Mouse (Mus musculus): ENCODE data around the gene Rcc2. TPM values are rescaled to one million over a fixed set of nuclear protein-coding genes. Genes with fewer than 3 reads are reported as not detected.

The Rcc2 gene
- polyA plus RNA-seq, 2 experiments: 16.5 to 50.3 TPM

- DNase-seq (ENCODE audit: low read depth in 3 of 3, low spot score in 3 of 3) (no peak), ATAC-seq (ENCODE audit: insufficient read depth) (no peak)
- H3K9me3 ChIP-seq (ENCODE audit: control insufficient read depth, low read length): no peaks in the 10 kb centered on the region
- H3K4me1 ChIP-seq (replicated peaks; ENCODE audit: control insufficient read depth in 2 of 2, insufficient read depth in 2 of 2, low read length in 1 of 2): peaks cover 59 to 62% of the 10 kb centered on the region in 2 experiments
- no peak overlapping the region for H3K4me2 ChIP-seq (ENCODE audit: low read depth)
- no peak overlapping the region for H3K9ac ChIP-seq (replicated peaks)
- no peaks in the 10 kb centered on the region for H3K36me3 ChIP-seq (replicated peaks; ENCODE audit: control insufficient read depth, insufficient read depth, low read depth)
- no peaks in the 10 kb centered on the region for H3K27me3 ChIP-seq (ENCODE audit: control insufficient read depth, insufficient read depth, low read length)
- H3K27ac ChIP-seq: no peak overlapping the region; the same call in 1 of the 2 replicates
- H3K4me3 ChIP-seq (ENCODE audit: insufficient read depth in 1 of 2, low read depth in 2 of 2, low read length in 2 of 2): no peak overlapping the region
- whole genome bisulfite sequencing (ENCODE audit: insufficient replicate concordance): 43% methylated on average over 7 of the region's 7 CpGs
- TF ChIP-seq CTCF (IDR thresholded peaks at IDR 0.05; ENCODE audit: low read depth) (no peak), EP300 (IDR thresholded peaks at IDR 0.05; ENCODE audit: low read depth) (no peak)
Measured at GRCm38 (mm10) chr4:140691481-140691880, 8.9 kb upstream of the Rcc2 start.

GRCm38 (mm10) chr4:140693513-140693912 is 6.8 kb upstream of the Rcc2 start:
- H3K4me3 ChIP-seq (ENCODE audit: insufficient read depth in 1 of 2, low read depth in 2 of 2, low read length in 2 of 2): no peak overlapping the region
- H3K9ac ChIP-seq (replicated peaks): no peak overlapping the region; the same call in 1 of the 2 replicates
- H3K27ac ChIP-seq: no peak overlapping the region
- no peaks in the 10 kb centered on the region for H3K36me3 ChIP-seq (replicated peaks; ENCODE audit: control insufficient read depth, insufficient read depth, low read depth)
- H3K27me3 ChIP-seq (ENCODE audit: control insufficient read depth, insufficient read depth, low read length): no peaks in the 10 kb centered on the region
- DNase-seq (ENCODE audit: low read depth in 3 of 3, low spot score in 3 of 3) (no peak), ATAC-seq (ENCODE audit: insufficient read depth) (no peak)
- no peaks in the 10 kb centered on the region for H3K9me3 ChIP-seq (ENCODE audit: control insufficient read depth, low read length)
- TF ChIP-seq EP300 (IDR thresholded peaks at IDR 0.05; ENCODE audit: low read depth): no peak
- TF ChIP-seq CTCF (IDR thresholded peaks at IDR 0.05; ENCODE audit: low read depth): no peak
- H3K4me2 ChIP-seq (ENCODE audit: low read depth): no peak overlapping the region
- H3K4me1 ChIP-seq (replicated peaks; ENCODE audit: control insufficient read depth in 2 of 2, insufficient read depth in 2 of 2, low read length in 1 of 2): peaks cover 56 to 60% of the 10 kb centered on the region in 2 experiments
- 23% methylated on average over 4 of the region's 4 CpGs for WGBS (ENCODE audit: insufficient replicate concordance)

- Histone ChIP-seq H3K36me3 (replicated peaks; ENCODE audit: control insufficient read depth, insufficient read depth, low read depth) (no peaks in the 10 kb centered on the region), H3K9me3 (ENCODE audit: control insufficient read depth, low read length) (no peaks in the 10 kb centered on the region), H3K27me3 (ENCODE audit: control insufficient read depth, insufficient read depth, low read length) (no peaks in the 10 kb centered on the region), H3K4me3 (ENCODE audit: insufficient read depth in 1 of 2, low read depth in 2 of 2, low read length in 2 of 2) (no peak overlapping the region), H3K4me1 (replicated peaks; ENCODE audit: control insufficient read depth in 2 of 2, insufficient read depth in 2 of 2, low read length in 1 of 2) (peaks cover 56 to 61% of the 10 kb centered on the region in 2 experiments), H3K27ac (peak overlapping the region; percentile 35), H3K9ac (replicated peaks) (no peak overlapping the region; the same call in 1 of the 2 replicates), H3K4me2 (ENCODE audit: low read depth) (no peak overlapping the region)
- DNase-seq (ENCODE audit: low read depth in 3 of 3, low spot score in 3 of 3): no peak
- no peak for TF ChIP-seq CTCF (IDR thresholded peaks at IDR 0.05; ENCODE audit: low read depth)
- WGBS (ENCODE audit: insufficient replicate concordance): 58% methylated on average over 1 of the region's 1 CpGs
- no peak for ATAC-seq (ENCODE audit: insufficient read depth)
Measured at GRCm38 (mm10) chr4:140694551-140695060, 5.7 kb upstream of the Rcc2 start.

- no peak overlapping the region for H3K4me3 ChIP-seq (ENCODE audit: insufficient read depth in 1 of 2, low read depth in 2 of 2, low read length in 2 of 2)
- peaks cover 56 to 59% of the 10 kb centered on the region in 2 experiments for H3K4me1 ChIP-seq (replicated peaks; ENCODE audit: control insufficient read depth in 2 of 2, insufficient read depth in 2 of 2, low read length in 1 of 2)
- no peaks in the 10 kb centered on the region for H3K9me3 ChIP-seq (ENCODE audit: control insufficient read depth, low read length)
- no peak overlapping the region for H3K4me2 ChIP-seq (ENCODE audit: low read depth)
- H3K36me3 ChIP-seq (replicated peaks; ENCODE audit: control insufficient read depth, insufficient read depth, low read depth): no peaks in the 10 kb centered on the region
- H3K27ac ChIP-seq: peak overlapping the region; percentile 85
- TF ChIP-seq EP300 (IDR thresholded peaks at IDR 0.05; ENCODE audit: low read depth): no peak
- DNase-seq (ENCODE audit: low read depth in 3 of 3, low spot score in 3 of 3): no peak
- 80% methylated on average over 7 of the region's 7 CpGs for WGBS (ENCODE audit: insufficient replicate concordance)
- H3K27me3 ChIP-seq (ENCODE audit: control insufficient read depth, insufficient read depth, low read length): no peaks in the 10 kb centered on the region
- H3K9ac ChIP-seq (replicated peaks): no peak overlapping the region; the same call in 1 of the 2 replicates
- no peak for ATAC-seq (ENCODE audit: insufficient read depth)
Measured at GRCm38 (mm10) chr4:140695146-140695545, 5.2 kb upstream of the Rcc2 start.

- Histone ChIP-seq H3K27ac (peak overlapping the region; percentile 85), H3K4me2 (ENCODE audit: low read depth) (peak overlapping the region; percentile 75), H3K9ac (replicated peaks) (peak overlapping the region; percentile 55), H3K36me3 (replicated peaks; ENCODE audit: control insufficient read depth, insufficient read depth, low read depth) (no peaks in the 10 kb centered on the region), H3K27me3 (ENCODE audit: control insufficient read depth, insufficient read depth, low read length) (no peaks in the 10 kb centered on the region), H3K4me3 (ENCODE audit: insufficient read depth in 1 of 2, low read depth in 2 of 2, low read length in 2 of 2) (peak overlapping the region; percentile 40), H3K9me3 (ENCODE audit: control insufficient read depth, low read length) (no peaks in the 10 kb centered on the region), H3K4me1 (replicated peaks; ENCODE audit: control insufficient read depth in 2 of 2, insufficient read depth in 2 of 2, low read length in 1 of 2) (peaks cover 56 to 58% of the 10 kb centered on the region in 2 experiments)
- 29% methylated on average over 14 of the region's 14 CpGs for WGBS (ENCODE audit: insufficient replicate concordance)
- ATAC-seq (ENCODE audit: insufficient read depth) (peak; percentile 44; the same call in 1 of the 2 replicates), DNase-seq (ENCODE audit: low read depth in 3 of 3, low spot score in 3 of 3) (peak in 1 of 3 experiments; percentile 64)
- TF ChIP-seq CTCF (IDR thresholded peaks at IDR 0.05; ENCODE audit: low read depth) (no peak), EP300 (IDR thresholded peaks at IDR 0.05; ENCODE audit: low read depth) (peak; percentile 79)
Measured at GRCm38 (mm10) chr4:140695675-140696585, 4.4 kb upstream of the Rcc2 start.
